Mouse (Mus musculus) olfactory bulb, adult 2 months (tissue): ENCODE results near the gene Zdhhc17. TPM values are rescaled to one million over a fixed set of nuclear protein-coding genes. Genes with fewer than 3 reads are reported as not detected.
A peak's percentile ranks its signal among the peaks of the same experiment; 100 is the strongest.

Experiments used
- H3K27ac ChIP-seq: fragments of 200-500 bp; 2 replicates; pipeline ENCODE4 v1.5.1; 2012; ENCODE audit warnings: low read depth, low read length; ENCODE audit not compliant: insufficient read depth
- H3K4me1 ChIP-seq: fragments of 200-500 bp; 2 replicates; pipeline ENCODE4 v1.6.1; 2012; ENCODE audit warnings: low read length; ENCODE audit not compliant: control insufficient read depth, insufficient read depth
- H3K4me3 ChIP-seq: fragments of 200-500 bp; 2 replicates; pipeline ENCODE4 v1.5.1; 2012; ENCODE audit warnings: mild to moderate bottlenecking, low read depth, low read length, moderate library complexity; ENCODE audit not compliant: insufficient read depth
- CTCF ChIP-seq: fragments of 200-500 bp; IDR thresholded peaks from 2 replicates; pipeline ENCODE4 v1.5.1; 2012; ENCODE audit warnings: low read depth, mild to moderate bottlenecking, low read length, moderate library complexity; ENCODE audit not compliant: insufficient read depth
- POLR2A ChIP-seq: fragments of 200-500 bp; IDR thresholded peaks from 2 replicates; pipeline ENCODE4 v1.6.1; 2012; ENCODE audit warnings: mild to moderate bottlenecking, low read depth, low read length, moderate library complexity; ENCODE audit not compliant: insufficient read depth
- WGBS: fragments of 180-500 bp; shearing (Covaris S2); methylation state at CpG from one replicate; pipeline ENCODE4 v1.1.7; 2018; 5-methylcytosine and 5-hydroxymethylcytosine counted together
- polyA plus RNA-seq: library from polyadenylated mRNA; stranded (reverse); fragments of >200 nt; gene quantifications from 2 replicates; pipeline ENCODE4 v1.2.4, GENCODE M21; 2012; ENCODE audit warnings: low replicate concordance; ENCODE audit not compliant: missing spikeins, insufficient read depth, insufficient read length

Zdhhc17 gene
- 189 TPM in 1 of 2 replicates, not detected in the other for polyA plus RNA-seq

GRCm38 (mm10) chr10:111009641-111010479 is at the start of gene Zdhhc17:
Gene Zdhhc17, minus strand, starts transcription at chr10:111010140.
- under 1% methylated on average over 105 of the region's 112 CpGs for WGBS
- Histone ChIP-seq H3K4me3 (peak within 1 kb of the TSS; percentile 97), H3K27ac (peak within 1 kb of the TSS; percentile 99)

GRCm38 (mm10) chr10:111055770-111056169 is 45.8 kb upstream of the Zdhhc17 start:
- 70% methylated on average over 4 of the region's 4 CpGs for WGBS

More at GRCm38 (mm10) chr10:111009641-111010479, at the start of gene Zdhhc17:
- TF ChIP-seq CTCF (no peak), POLR2A (peak; percentile 57)
- peaks cover 7% of the 10 kb centered on the region for H3K4me1 ChIP-seq

GRCm38 (mm10) chr10:111051606-111052005 is 41.7 kb upstream of the Zdhhc17 start:
- no peak overlapping the region for H3K4me3 ChIP-seq
- no peak overlapping the region for H3K27ac ChIP-seq
- peaks cover 4% of the 10 kb centered on the region; the same call in 1 of the 2 replicates for H3K4me1 ChIP-seq
- TF ChIP-seq POLR2A (no peak), CTCF (no peak)
- 96% methylated on average over 3 of the region's 3 CpGs for WGBS

More at GRCm38 (mm10) chr10:111055770-111056169, 45.8 kb upstream of the Zdhhc17 start:
- Histone ChIP-seq H3K27ac (no peak overlapping the region), H3K4me1 (peaks cover 4% of the 10 kb centered on the region; the same call in 1 of the 2 replicates), H3K4me3 (no peak overlapping the region)
- TF ChIP-seq POLR2A (no peak), CTCF (no peak)

GRCm38 (mm10) chr10:111050511-111050910 is 40.6 kb upstream of the Zdhhc17 start:
- 82% methylated on average over 4 of the region's 4 CpGs for WGBS
- H3K27ac ChIP-seq: no peak overlapping the region
- no peak overlapping the region for H3K4me3 ChIP-seq
- TF ChIP-seq POLR2A (no peak), CTCF (no peak)
- peaks cover under 1% of the 10 kb centered on the region; the same call in 1 of the 2 replicates for H3K4me1 ChIP-seq

GRCm38 (mm10) chr10:111050061-111050460 is 40.1 kb upstream of the Zdhhc17 start:
- TF ChIP-seq POLR2A: no peak
- no peak for TF ChIP-seq CTCF
- Histone ChIP-seq H3K4me1 (no peaks in the 10 kb centered on the region), H3K4me3 (no peak overlapping the region), H3K27ac (no peak overlapping the region)
- WGBS: 86% methylated on average over 3 of the region's 3 CpGs

GRCm38 (mm10) chr10:111047895-111048294 is 38.0 kb upstream of the Zdhhc17 start:
- Histone ChIP-seq H3K27ac (no peak overlapping the region), H3K4me3 (no peak overlapping the region), H3K4me1 (no peaks in the 10 kb centered on the region)
- WGBS: 90% methylated on average over 7 of the region's 7 CpGs
- TF ChIP-seq CTCF: no peak

GRCm38 (mm10) chr10:111040078-111040656 is 30.2 kb upstream of the Zdhhc17 start:
- TF ChIP-seq CTCF: no peak
- TF ChIP-seq POLR2A: no peak
- H3K4me1 ChIP-seq: no peaks in the 10 kb centered on the region
- WGBS: 41% methylated on average over 7 of the region's 7 CpGs

GRCm38 (mm10) chr10:111036851-111037250 is 26.9 kb upstream of the Zdhhc17 start:
- 96% methylated on average over 1 of the region's 1 CpGs for WGBS
- Histone ChIP-seq H3K4me3 (no peak overlapping the region), H3K4me1 (no peaks in the 10 kb centered on the region), H3K27ac (no peak overlapping the region)
- TF ChIP-seq POLR2A (no peak), CTCF (no peak)

More at GRCm38 (mm10) chr10:111040078-111040656, 30.2 kb upstream of the Zdhhc17 start:
- no peak overlapping the region for H3K27ac ChIP-seq
- no peak overlapping the region for H3K4me3 ChIP-seq

GRCm38 (mm10) chr10:111035134-111035533 is 25.2 kb upstream of the Zdhhc17 start:
- Histone ChIP-seq H3K4me3 (no peak overlapping the region), H3K4me1 (peaks cover 3% of the 10 kb centered on the region; the same call in 1 of the 2 replicates), H3K27ac (no peak overlapping the region)
- 82% methylated on average over 1 of the region's 1 CpGs for WGBS
- no peak for TF ChIP-seq POLR2A
